Mouse (Mus musculus) limb, embryonic 11.5 days (tissue): ENCODE data around the gene Gm36210. TPM values are rescaled to one million over a fixed set of nuclear protein-coding genes. Genes with fewer than 3 reads are reported as not detected.
"Not testable (repeated sequence)": the region's sequence is repeated elsewhere in the genome, so short reads cannot be mapped to it uniquely, and the experiment has no call there.

Source experiments
- ATAC-seq: fragments of 200-750 bp; cut with Nextera tagmentation; 2 replicates; pipeline ENCODE4 v1.8.0; 2017; ENCODE audit warnings: low read depth; ENCODE audit not compliant: insufficient number of reproducible peaks, low FRiP score, low TSS enrichment
- DNase-seq: peaks from one replicate; pipeline ENCODE4 v3.0.0-alpha.2; 2015; ENCODE audit warnings: low spot score
- H3K27ac ChIP-seq: fragments of 300-500 bp; sonication (generic); replicated peaks from 2 replicates; pipeline ENCODE4 v1.5.1; 2014; ENCODE audit warnings: low read depth, mild to moderate bottlenecking, low read length
- H3K27me3 ChIP-seq: fragments of 300-500 bp; sonication (generic); 2 replicates; pipeline ENCODE4 v1.6.1; 2014; ENCODE audit warnings: mild to moderate bottlenecking, low read length, mixed read lengths; ENCODE audit not compliant: control insufficient read depth, insufficient read depth
- H3K36me3 ChIP-seq: fragments of 300-500 bp; sonication (generic); 2 replicates; pipeline ENCODE4 v1.6.1; 2014; ENCODE audit warnings: mild to moderate bottlenecking, low read length, moderate library complexity, mixed read lengths; ENCODE audit not compliant: control insufficient read depth, insufficient read depth
- H3K4me1 ChIP-seq: fragments of 300-500 bp; sonication (generic); 2 replicates; pipeline ENCODE4 v1.6.1; 2014; ENCODE audit warnings: low read length, mixed read lengths; ENCODE audit not compliant: control insufficient read depth, insufficient read depth
- H3K4me2 ChIP-seq: fragments of 300-500 bp; sonication (generic); 2 replicates; pipeline ENCODE4 v1.6.1; 2014; ENCODE audit warnings: low read depth, mild to moderate bottlenecking, moderate library complexity; ENCODE audit not compliant: severe bottlenecking
- H3K4me3 ChIP-seq: fragments of 300-500 bp; sonication (generic); 2 replicates; pipeline ENCODE4 v1.5.1; 2014; ENCODE audit warnings: low read depth, low read length
- H3K9ac ChIP-seq: fragments of 300-500 bp; sonication (generic); 2 replicates; pipeline ENCODE4 v1.6.1; 2014; ENCODE audit warnings: mild to moderate bottlenecking, low read length
- H3K9me3 ChIP-seq: fragments of 300-500 bp; sonication (generic); 2 replicates; pipeline ENCODE4 v1.6.1; 2016; ENCODE audit warnings: low read length; ENCODE audit not compliant: control insufficient read depth
- WGBS: fragments of 180-500 bp; shearing (Covaris S2); extraction: QIAGEN DNeasy Blood & Tissue Kit; methylation state at CpG from one replicate; pipeline ENCODE4 v1.1.7; 2014; 5-methylcytosine and 5-hydroxymethylcytosine counted together
- polyA plus RNA-seq: library from polyadenylated mRNA; unstranded; fragments of >200 nt; fragmentation: Nextera tagmentation; extraction: Ambion mirVana; gene quantifications from 2 replicates; pipeline ENCODE4 v1.2.1, GENCODE M21; 2014

The Gm36210 gene
- polyA plus RNA-seq, 1 experiment from 2014 or later: not detected

GRCm38 (mm10) chr7:4865090-4865489 is 41.2 kb downstream of the Gm36210 start:
- Histone ChIP-seq H3K36me3 (no peaks in the 10 kb centered on the region), H3K4me1 (peaks cover 4% of the 10 kb centered on the region; the same call in 1 of the 2 replicates), H3K4me3 (peak overlapping the region; percentile 48), H3K9ac (no peak overlapping the region), H3K9me3 (no peaks in the 10 kb centered on the region), H3K27ac (no peak overlapping the region), H3K27me3 (no peaks in the 10 kb centered on the region), H3K4me2 (no peak overlapping the region)
- WGBS: 60% methylated on average over 5 of the region's 5 CpGs
- ATAC-seq (peak; percentile 11; the same call in 1 of the 2 replicates), DNase-seq (peak; percentile 38)

GRCm38 (mm10) chr7:4864130-4864845 is 42.0 kb downstream of the Gm36210 start:
- Histone ChIP-seq H3K4me2 (no peak overlapping the region), H3K4me1 (peaks cover 4% of the 10 kb centered on the region; the same call in 1 of the 2 replicates), H3K36me3 (no peaks in the 10 kb centered on the region), H3K9me3 (no peaks in the 10 kb centered on the region), H3K27ac (no peak overlapping the region), H3K27me3 (no peaks in the 10 kb centered on the region), H3K4me3 (no peak overlapping the region), H3K9ac (no peak overlapping the region)
- ATAC-seq: no peak
- 85% methylated on average over 5 of the region's 5 CpGs for WGBS
- no peak for DNase-seq

GRCm38 (mm10) chr7:4863541-4864080 is 42.7 kb downstream of the Gm36210 start:
- H3K4me1 ChIP-seq: peaks cover 4% of the 10 kb centered on the region; the same call in 1 of the 2 replicates
- no peak overlapping the region for H3K27ac ChIP-seq
- H3K4me2 ChIP-seq: no peak overlapping the region

GRCm38 (mm10) chr7:4863041-4863440 is 43.3 kb downstream of the Gm36210 start:
- Histone ChIP-seq H3K4me1 (peaks cover 4% of the 10 kb centered on the region; the same call in 1 of the 2 replicates), H3K4me2 (no peak overlapping the region), H3K27me3 (no peaks in the 10 kb centered on the region), H3K9me3 (no peaks in the 10 kb centered on the region), H3K27ac (no peak overlapping the region), H3K4me3 (no peak overlapping the region), H3K36me3 (no peaks in the 10 kb centered on the region), H3K9ac (no peak overlapping the region)
- WGBS: 69% methylated on average over 1 of the region's 1 CpGs
- ATAC-seq (no peak), DNase-seq (no peak)

More at GRCm38 (mm10) chr7:4863541-4864080, 42.7 kb downstream of the Gm36210 start:
- 73% methylated on average over 7 of the region's 7 CpGs for WGBS
- no peaks in the 10 kb centered on the region for H3K9me3 ChIP-seq
- DNase-seq (no peak), ATAC-seq (no peak)
- no peaks in the 10 kb centered on the region for H3K36me3 ChIP-seq
- no peak overlapping the region for H3K4me3 ChIP-seq
- no peak overlapping the region for H3K9ac ChIP-seq
- no peaks in the 10 kb centered on the region for H3K27me3 ChIP-seq

- 68% methylated on average over 3 of the region's 3 CpGs for WGBS
- not testable (repeated sequence) for H3K27me3 ChIP-seq, H3K4me2 ChIP-seq, H3K36me3 ChIP-seq, H3K4me1 ChIP-seq, H3K9ac ChIP-seq, H3K9me3 ChIP-seq, H3K27ac ChIP-seq, H3K4me3 ChIP-seq, ATAC-seq, DNase-seq
Observed at GRCm38 (mm10) chr7:4860926-4861325, 45.4 kb downstream of the Gm36210 start.

GRCm38 (mm10) chr7:4859418-4859978 is 46.8 kb downstream of the Gm36210 start:
- WGBS: 63% methylated on average over 12 of the region's 12 CpGs
- Histone ChIP-seq H3K36me3 (no peaks in the 10 kb centered on the region), H3K9me3 (no peaks in the 10 kb centered on the region), H3K4me2 (no peak overlapping the region), H3K27me3 (no peaks in the 10 kb centered on the region), H3K9ac (no peak overlapping the region), H3K27ac (no peak overlapping the region), H3K4me3 (no peak overlapping the region), H3K4me1 (no peaks in the 10 kb centered on the region)
- DNase-seq (no peak), ATAC-seq (no peak)

- no peak for ATAC-seq
- 60% methylated on average over 7 of the region's 7 CpGs for WGBS
- DNase-seq: no peak
Observed at GRCm38 (mm10) chr7:4857321-4857720, 49.0 kb downstream of the Gm36210 start.

GRCm38 (mm10) chr7:4856508-4856907 is 49.8 kb downstream of the Gm36210 start:
- Histone ChIP-seq H3K36me3 (no peaks in the 10 kb centered on the region), H3K9me3 (no peaks in the 10 kb centered on the region), H3K27ac (no peak overlapping the region), H3K9ac (no peak overlapping the region), H3K27me3 (no peaks in the 10 kb centered on the region), H3K4me3 (no peak overlapping the region), H3K4me1 (no peaks in the 10 kb centered on the region), H3K4me2 (no peak overlapping the region)
- 84% methylated on average over 9 of the region's 9 CpGs for WGBS
- DNase-seq: no peak
- no peak for ATAC-seq

More at GRCm38 (mm10) chr7:4857321-4857720, 49.0 kb downstream of the Gm36210 start:
- H3K36me3 ChIP-seq: no peaks in the 10 kb centered on the region
- H3K9ac ChIP-seq: no peak overlapping the region
- H3K4me1 ChIP-seq: no peaks in the 10 kb centered on the region
- no peaks in the 10 kb centered on the region for H3K9me3 ChIP-seq
- H3K27me3 ChIP-seq: no peaks in the 10 kb centered on the region
- no peak overlapping the region for H3K27ac ChIP-seq
- no peak overlapping the region for H3K4me2 ChIP-seq
- no peak overlapping the region for H3K4me3 ChIP-seq
